8 mouse cellular contexts compared by ENCODE assay signal in genomic region chr4:134956328-134956727, GRCm38 (mm10). TPM values are rescaled to one million over a fixed set of nuclear protein-coding genes. Genes with fewer than 3 reads are reported as not detected.
DNase-seq lines count a peak whose midpoint lies in the region; ATAC-seq and TF ChIP-seq lines count a peak whose summit lies in the region.

No protein-coding gene starts in this region.

- H3K27ac ChIP-seq in left cerebral cortex, adult 2 months: no peak overlapping the region
- H3K27ac ChIP-seq in intestine, postnatal 0 days (ENCODE audit: low read depth, low read length): no peak overlapping the region
- H3K27ac ChIP-seq in liver, embryonic 12.5 days: no peak overlapping the region

- ATAC-seq in intestine, postnatal 0 days: peak; percentile 59
- ATAC-seq in liver, embryonic 12.5 days: peak; percentile 65

- no peaks in the 10 kb centered on the region for H3K9me3 ChIP-seq in intestine, postnatal 0 days (ENCODE audit: control insufficient read depth)
- H3K9me3 ChIP-seq in liver, embryonic 12.5 days (replicated peaks): no peaks in the 10 kb centered on the region

- H3K9ac ChIP-seq in intestine, postnatal 0 days (ENCODE audit: low read depth, low read length): no peak overlapping the region
- H3K9ac ChIP-seq in liver, embryonic 12.5 days: no peak overlapping the region

- no peak overlapping the region for H3K4me2 ChIP-seq in intestine, postnatal 0 days (replicated peaks; ENCODE audit: low read depth)
- no peak overlapping the region for H3K4me2 ChIP-seq in liver, embryonic 12.5 days

- H3K4me3 ChIP-seq in left cerebral cortex, adult 2 months: no peak overlapping the region
- no peak overlapping the region for H3K4me3 ChIP-seq in intestine, postnatal 0 days (ENCODE audit: low read depth, low read length)
- no peak overlapping the region for H3K4me3 ChIP-seq in liver, embryonic 12.5 days

- 25% methylated on average over 3 of the region's 3 CpGs for WGBS in intestine, postnatal 0 days
- WGBS in liver, embryonic 12.5 days (ENCODE audit: insufficient replicate concordance): 4% methylated on average over 3 of the region's 3 CpGs

- intact Hi-C loops in left cerebral cortex, adult 2 months (cut with DNase I): no loop called here

- TF ChIP-seq CTCF in left cerebral cortex, adult 2 months (IDR thresholded peaks at IDR 0.05): peak; percentile 71
- TF ChIP-seq CTCF in intestine, postnatal 0 days (IDR thresholded peaks at IDR 0.05; ENCODE audit: low read depth): peak; percentile 79

- no peaks in the 10 kb centered on the region for H3K4me1 ChIP-seq in intestine, postnatal 0 days (replicated peaks; ENCODE audit: control insufficient read depth, insufficient read depth, low read length)
- H3K4me1 ChIP-seq in liver, embryonic 12.5 days: peaks cover 10% of the 10 kb centered on the region

- peak; percentile 29 to 54 for DNase-seq in left cerebral cortex, adult 2 months (ENCODE audit: extremely low spot score in 1 of 2, low spot score in 2 of 2)
- no peak for DNase-seq in left cerebral cortex, adult 11 months (ENCODE audit: low spot score)
- DNase-seq in adrenal gland, postnatal 10 days: peak; percentile 86
- DNase-seq in embryo, embryonic 9.5 days (ENCODE audit: extremely low spot score): peak; percentile 49
- peak; percentile 60 for DNase-seq in ovary, postnatal 36 days (ENCODE audit: low spot score)
- peak; percentile 31 for DNase-seq in yolk sac, embryonic 10.5 days (ENCODE audit: low spot score)

- no peaks in the 10 kb centered on the region for H3K27me3 ChIP-seq in intestine, postnatal 0 days (replicated peaks; ENCODE audit: control insufficient read depth, insufficient read depth, low read length)
- H3K27me3 ChIP-seq in liver, embryonic 12.5 days (replicated peaks): peaks cover 68% of the 10 kb centered on the region

- H3K36me3 ChIP-seq in intestine, postnatal 0 days (ENCODE audit: control insufficient read depth, insufficient read depth): no peaks in the 10 kb centered on the region
- H3K36me3 ChIP-seq in liver, embryonic 12.5 days: no peaks in the 10 kb centered on the region

RNA-seq across cellular contexts. Expression of gene Syf2, which starts 25.6 kb away (rescaled TPM):
- total RNA-seq in left cerebral cortex, adult 2 months (2021): 10 to 100 TPM; 53.9 to 58.7 TPM
- total RNA-seq in adrenal gland, postnatal 10 days (2021): 10 to 100 TPM; 73.1 to 74.6 TPM
- polyA plus RNA-seq in intestine, postnatal 0 days (2015; fragmentation: Nextera tagmentation; extraction: Ambion mirVana): 76.2 and 88.6 TPM in 2 replicates
- 70.8 and 72.8 TPM in 2 replicates for polyA plus RNA-seq in liver, embryonic 12.5 days (2016; fragmentation: Nextera tagmentation; extraction: Ambion mirVana)

RNA-seq across cellular contexts. Expression of gene Rsrp1, which starts 32.9 kb away (rescaled TPM):
- total RNA-seq in left cerebral cortex, adult 2 months (2021): 100 to 1,000 TPM; 284 to 304 TPM
- 100 to 1,000 TPM; 250 to 386 TPM for total RNA-seq in adrenal gland, postnatal 10 days (2021)
- 252 and 263 TPM in 2 replicates for polyA plus RNA-seq in intestine, postnatal 0 days (2015; fragmentation: Nextera tagmentation; extraction: Ambion mirVana)
- polyA plus RNA-seq in liver, embryonic 12.5 days (2016; fragmentation: Nextera tagmentation; extraction: Ambion mirVana): 310 and 322 TPM in 2 replicates

RNA-seq across cellular contexts. Expression of gene Tmem50a, which starts 41.5 kb away (rescaled TPM):
- total RNA-seq in left cerebral cortex, adult 2 months (2021): 100 to 1,000 TPM; 113 to 116 TPM
- total RNA-seq in adrenal gland, postnatal 10 days (2021): 100 to 1,000 TPM; 169 to 183 TPM
- 129 and 136 TPM in 2 replicates for polyA plus RNA-seq in intestine, postnatal 0 days (2015; fragmentation: Nextera tagmentation; extraction: Ambion mirVana)
- polyA plus RNA-seq in liver, embryonic 12.5 days (2016; fragmentation: Nextera tagmentation; extraction: Ambion mirVana): 94.2 and 94.9 TPM in 2 replicates
